Mouse (Mus musculus) lung, adult 18-20 months (tissue): ENCODE data around the gene Zfp664.
A peak's percentile ranks its signal among the peaks of the same experiment; 100 is the strongest.

Experiments used
- DNase-seq, 2 experiments: peaks; one replicate each; pipeline ENCODE4 v3.0.0; 2022; ENCODE audit warnings: mixed read lengths in 2 of 2

The Zfp664 gene

GRCm38 (mm10) chr5:124930055-124930439 is 67.6 kb downstream of the Zfp664 start:
- DNase-seq = peak in 1 of 2 experiments; percentile 21

GRCm38 (mm10) chr5:124930603-124931002 is 68.1 kb downstream of the Zfp664 start:
- DNase-seq = no peak

GRCm38 (mm10) chr5:124931076-124931475 is 68.6 kb downstream of the Zfp664 start:
- no peak for DNase-seq

GRCm38 (mm10) chr5:124934558-124934957 is 72.1 kb downstream of the Zfp664 start:
- no peak for DNase-seq

GRCm38 (mm10) chr5:124943181-124943792 is 80.8 kb downstream of the Zfp664 start:
- DNase-seq = no peak

- DNase-seq = peak; percentile 46 to 50
These were observed 81.4 kb downstream of the Zfp664 start for GRCm38 (mm10) chr5:124943793-124944383.

GRCm38 (mm10) chr5:124944384-124944783 is 81.9 kb downstream of the Zfp664 start:
- DNase-seq = no peak

GRCm38 (mm10) chr5:124945046-124945445 is 82.6 kb downstream of the Zfp664 start:
- no peak for DNase-seq

GRCm38 (mm10) chr5:124950623-124951278 is 88.3 kb downstream of the Zfp664 start:
- DNase-seq = no peak

GRCm38 (mm10) chr5:124951333-124951732 is 88.8 kb downstream of the Zfp664 start:
- no peak for DNase-seq
